Mouse (Mus musculus) WW6 (cell line): ENCODE data around the gene 2610528J11Rik.
"Not testable (repeated sequence)": the region's sequence is repeated elsewhere in the genome, so short reads cannot be mapped to it uniquely, and the experiment has no call there.

ENCODE experiments used
- DNase-seq: peaks from one replicate; pipeline ENCODE4 v3.0.0-alpha.2; 2013; ENCODE audit warnings: low read depth, low spot score

The 2610528J11Rik gene

DNA sequence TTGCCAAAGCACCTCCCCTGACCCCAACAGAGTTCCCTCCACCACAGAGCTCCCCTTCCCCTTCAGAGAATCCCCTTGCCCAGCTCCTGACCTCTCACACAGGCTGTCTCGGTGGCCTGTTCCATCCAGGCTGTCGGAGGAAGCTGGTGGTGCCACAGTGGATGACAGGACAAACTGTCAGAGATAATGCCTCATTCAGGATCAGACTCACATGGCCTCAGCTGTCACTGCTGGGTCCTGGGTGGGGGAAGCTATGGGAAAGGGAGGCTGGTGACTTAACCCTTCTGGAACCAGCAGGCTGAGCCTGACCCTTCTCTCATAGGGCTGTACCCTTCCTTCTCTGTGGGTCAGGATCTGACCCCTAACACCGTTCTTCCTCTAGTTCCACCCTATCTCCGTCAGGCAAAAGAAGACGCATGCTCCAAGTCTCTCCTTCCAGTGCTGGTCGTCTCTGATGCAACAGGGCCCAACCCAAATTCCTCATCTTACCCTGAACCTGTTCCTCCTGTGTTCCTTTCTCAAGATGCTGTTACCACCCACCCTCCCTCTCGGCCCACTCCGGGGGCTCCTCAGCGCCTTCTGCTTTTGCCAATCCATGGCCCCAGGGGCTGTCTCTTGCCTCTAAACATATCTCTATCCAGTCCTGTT is 15.8 kb downstream of the 2610528J11Rik start:
- DNase-seq: no peak

GRCm38 (mm10) chr4:118543158-118543530 is 16.3 kb downstream of the 2610528J11Rik start:
- peak; percentile 7 for DNase-seq

GRCm38 (mm10) chr4:118543592-118544260 is 16.9 kb downstream of the 2610528J11Rik start, which contains the start of gene Tmem125:
TSS of gene Tmem125 (minus strand) at chr4:118544044.
- peak; percentile 49 for DNase-seq

- DNase-seq: no peak
Measured at GRCm38 (mm10) chr4:118544441-118545127, 17.8 kb downstream of the 2610528J11Rik start.

- DNase-seq: not testable (repeated sequence)
Measured at GRCm38 (mm10) chr4:118547424-118548129, 20.8 kb downstream of the 2610528J11Rik start.

DNA sequence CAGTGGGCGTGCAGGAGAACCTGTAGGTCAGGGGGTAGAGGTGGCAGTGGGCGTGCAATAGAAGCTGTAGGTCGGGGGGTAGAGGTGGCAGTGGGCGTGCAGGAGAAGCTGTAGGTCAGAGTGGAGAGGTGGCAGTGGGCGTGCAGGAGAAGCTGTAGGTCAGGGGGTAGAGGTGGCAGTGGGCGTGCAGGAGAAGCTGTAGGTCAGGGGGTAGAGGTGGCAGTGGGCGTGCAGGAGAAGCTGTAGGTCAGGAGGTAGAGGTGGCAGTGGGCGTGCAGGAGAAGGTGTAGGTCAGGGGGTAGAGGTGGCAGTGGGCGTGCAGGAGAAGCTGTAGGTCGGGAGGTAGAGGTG is 21.3 kb downstream of the 2610528J11Rik start:
- DNase-seq: peak; percentile 85

DNA sequence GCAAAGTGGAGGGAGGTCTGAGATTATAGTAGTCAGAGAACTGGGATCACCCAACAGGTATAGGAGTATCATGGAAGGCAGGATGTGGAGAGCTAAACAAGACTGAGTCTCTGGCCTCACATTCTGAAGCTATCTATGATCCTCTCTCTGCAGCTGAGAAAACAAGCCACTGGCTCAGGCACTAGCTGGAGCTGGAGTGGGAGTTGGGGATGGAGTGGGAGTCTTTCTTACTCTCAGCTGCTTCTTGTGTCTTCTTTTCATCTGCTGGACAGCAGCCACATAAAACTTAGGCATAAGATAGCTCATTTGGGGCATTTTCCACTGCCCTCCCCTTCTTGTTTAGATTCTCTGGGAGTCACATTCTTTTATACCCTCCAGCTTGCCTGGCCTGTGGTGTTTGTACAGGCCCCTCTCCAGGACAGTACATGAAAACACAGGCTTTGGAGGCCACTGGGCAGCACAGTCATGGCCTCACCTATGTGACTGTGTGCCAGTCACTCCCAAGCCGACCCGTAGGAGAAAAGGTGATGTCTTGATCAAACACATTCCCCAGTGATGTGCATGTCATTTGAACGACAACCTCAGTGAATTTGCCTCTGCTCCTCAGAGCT is 26.3 kb downstream of the 2610528J11Rik start:
- DNase-seq: no peak

DNA sequence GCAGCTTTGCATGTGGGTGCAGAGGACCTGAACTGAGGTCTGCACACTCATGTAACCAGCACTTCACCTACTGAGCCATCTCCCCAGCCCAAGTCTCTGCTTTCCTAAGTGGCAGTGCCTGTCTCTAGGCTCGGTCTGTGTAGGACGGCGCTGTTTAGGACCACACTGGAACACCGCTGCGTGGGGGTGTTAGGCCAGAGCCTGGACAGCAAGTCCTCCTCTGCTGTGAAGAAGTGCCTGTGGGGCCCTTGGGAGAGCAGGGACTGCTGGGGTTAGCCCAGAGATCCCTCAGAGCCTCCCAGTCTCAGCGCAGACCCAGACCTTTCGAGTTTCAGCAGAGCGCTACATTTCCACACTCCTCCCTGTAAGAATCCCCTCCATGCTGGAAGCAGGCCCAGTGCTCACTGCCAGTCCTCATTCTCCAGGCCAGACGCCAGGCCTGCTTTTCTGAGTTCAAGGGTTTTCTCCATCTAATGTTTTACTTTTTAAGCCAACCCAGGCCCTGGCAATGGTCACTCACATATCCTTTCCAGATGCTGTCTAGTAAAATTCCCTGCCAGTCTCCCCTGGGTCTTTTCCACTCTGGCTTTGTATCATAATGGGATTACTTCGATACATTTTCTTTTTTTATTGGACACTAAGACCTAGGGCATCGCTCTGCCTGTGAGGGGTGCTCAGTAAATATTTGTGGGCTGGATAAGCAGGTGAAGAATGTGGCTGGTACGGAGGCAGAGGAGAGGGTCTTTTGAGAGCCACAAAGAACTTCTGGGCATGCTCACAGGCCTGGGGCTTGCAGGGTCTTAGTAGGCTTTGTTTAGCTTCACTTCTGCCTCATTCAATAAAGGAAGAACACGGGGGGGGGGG is 37.5 kb downstream of the 2610528J11Rik start:
- no peak for DNase-seq

DNA sequence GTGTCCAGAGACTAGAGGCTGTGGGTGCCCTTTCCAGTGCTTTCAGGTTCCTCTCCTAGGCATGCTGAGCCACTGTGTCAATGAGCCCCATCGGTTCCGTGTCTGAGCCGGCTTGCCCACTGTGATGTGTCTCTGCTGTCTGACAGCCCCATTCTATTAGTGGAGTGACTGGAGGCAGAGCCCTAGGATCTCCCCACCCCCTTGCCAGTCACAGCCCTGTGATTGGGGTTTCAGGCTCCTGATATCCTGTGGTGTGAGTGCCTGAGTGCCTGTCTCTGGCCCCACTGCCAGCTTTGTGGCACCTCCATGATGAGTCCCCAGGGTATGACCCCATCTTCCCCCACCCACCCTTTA is 38.1 kb downstream of the 2610528J11Rik start:
- no peak for DNase-seq

DNA sequence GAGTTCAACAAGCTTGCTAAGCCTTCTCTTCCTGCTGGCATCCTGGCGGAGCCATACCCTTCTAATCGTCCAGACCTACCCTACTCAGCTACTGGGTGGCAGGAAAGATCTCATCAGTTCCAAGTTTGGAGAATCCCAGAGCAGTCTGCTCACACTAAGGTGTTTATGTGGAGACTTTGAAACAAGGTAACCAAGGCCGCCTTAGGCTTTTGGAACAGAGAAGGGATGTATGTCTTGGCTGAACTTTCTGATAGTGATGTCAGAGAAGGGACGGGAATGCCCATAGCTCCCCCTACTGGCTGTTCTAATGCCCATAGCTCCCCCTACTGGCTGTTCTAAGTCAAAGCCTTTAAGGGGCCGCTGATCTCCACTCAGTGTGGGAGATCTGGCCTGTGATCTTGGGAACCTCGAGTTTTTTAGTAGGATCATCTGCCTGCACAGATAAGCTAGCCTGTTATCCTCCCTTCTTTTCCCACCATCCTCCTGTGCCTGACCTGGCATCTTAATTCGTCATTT is 39.4 kb downstream of the 2610528J11Rik start:
- no peak for DNase-seq

GRCm38 (mm10) chr4:118568709-118569108 is 41.9 kb downstream of the 2610528J11Rik start:
- no peak for DNase-seq

GRCm38 (mm10) chr4:118569320-118569719 is 42.5 kb downstream of the 2610528J11Rik start:
- no peak for DNase-seq

GRCm38 (mm10) chr4:118571441-118571840 is 44.6 kb downstream of the 2610528J11Rik start:
- DNase-seq: no peak

GRCm38 (mm10) chr4:118576097-118576496 is 49.3 kb downstream of the 2610528J11Rik start:
- peak; percentile 66 for DNase-seq

GRCm38 (mm10) chr4:118579313-118579712 is 52.5 kb downstream of the 2610528J11Rik start:
- DNase-seq: no peak
